Mouse (Mus musculus): ENCODE measurements at regions not wholly inside any gene's neighbourhood (a gene's known extent, or its start where the extent isn't known, plus 50 kb on each side); places are given as distances from the start of the nearest gene placed in this dataset.
A peak's percentile ranks its signal among the peaks of the same experiment; 100 is the strongest.

DNA sequence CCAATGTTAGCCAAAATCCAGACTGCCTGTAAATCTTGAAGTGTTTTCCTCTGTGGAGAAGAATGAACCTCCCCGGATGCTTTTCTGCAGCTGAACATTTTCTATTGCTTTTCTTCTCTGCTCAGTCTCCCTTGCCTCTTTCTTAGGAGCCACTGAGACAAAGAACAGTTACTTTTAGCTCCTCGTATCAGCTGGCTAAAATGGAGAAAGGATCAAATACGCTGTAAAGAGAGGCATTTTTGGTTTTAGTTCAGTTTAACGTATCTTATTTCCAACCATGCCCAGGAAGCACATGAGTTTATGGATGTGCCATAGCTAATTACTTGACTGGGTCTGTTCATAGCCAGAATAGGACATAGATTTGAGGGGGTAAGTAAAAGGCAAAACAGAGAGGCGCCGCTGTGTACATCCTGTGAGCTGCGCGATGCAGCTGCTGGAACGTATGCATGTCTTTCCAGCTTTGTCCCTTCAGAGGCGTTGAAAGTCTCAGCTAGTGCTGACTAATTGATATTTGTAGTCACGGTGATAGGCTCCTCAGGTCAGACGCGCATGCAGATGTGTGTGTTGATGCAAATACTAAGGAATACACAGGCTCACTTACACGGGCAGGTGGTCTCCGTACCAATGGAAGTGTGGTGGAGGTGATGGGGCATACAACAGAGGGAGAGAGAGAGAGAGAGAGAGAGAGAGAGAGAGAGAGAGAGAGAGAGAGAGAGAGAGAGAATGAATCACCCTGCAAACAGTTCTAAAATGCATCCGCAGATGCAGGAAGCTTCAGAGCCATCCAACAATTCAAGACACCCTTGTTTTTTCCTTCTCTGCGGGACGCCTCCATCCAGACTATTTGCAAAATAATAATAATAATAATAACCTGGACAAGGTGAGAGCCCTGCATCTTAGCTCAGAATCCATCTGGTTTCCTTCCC, 216.5 kb upstream of the Ubash3b start:
- H3K4me1 ChIP-seq (replicated peaks), result peaks cover 13% of the 10 kb centered on the region
- H3K9ac ChIP-seq, result peak overlapping the region; percentile 4; the same call in 1 of the 2 replicates
- H3K4me2 ChIP-seq (replicated peaks), result peak overlapping the region; percentile 31; the same call in 1 of the 2 replicates
- H3K4me3 ChIP-seq (replicated peaks), result no peak overlapping the region
- H3K9me3 ChIP-seq, result no peaks in the 10 kb centered on the region
- 0 out of 2 replicates have a peak overlapping the region, but pooled peaks have one; percentile 40 for H3K27ac ChIP-seq
- ATAC-seq, result no peak
- WGBS, result 48% methylated on average over 18 of the region's 18 CpGs
- no peaks in the 10 kb centered on the region for H3K36me3 ChIP-seq
- H3K27me3 ChIP-seq (replicated peaks), result no peaks in the 10 kb centered on the region

DNA sequence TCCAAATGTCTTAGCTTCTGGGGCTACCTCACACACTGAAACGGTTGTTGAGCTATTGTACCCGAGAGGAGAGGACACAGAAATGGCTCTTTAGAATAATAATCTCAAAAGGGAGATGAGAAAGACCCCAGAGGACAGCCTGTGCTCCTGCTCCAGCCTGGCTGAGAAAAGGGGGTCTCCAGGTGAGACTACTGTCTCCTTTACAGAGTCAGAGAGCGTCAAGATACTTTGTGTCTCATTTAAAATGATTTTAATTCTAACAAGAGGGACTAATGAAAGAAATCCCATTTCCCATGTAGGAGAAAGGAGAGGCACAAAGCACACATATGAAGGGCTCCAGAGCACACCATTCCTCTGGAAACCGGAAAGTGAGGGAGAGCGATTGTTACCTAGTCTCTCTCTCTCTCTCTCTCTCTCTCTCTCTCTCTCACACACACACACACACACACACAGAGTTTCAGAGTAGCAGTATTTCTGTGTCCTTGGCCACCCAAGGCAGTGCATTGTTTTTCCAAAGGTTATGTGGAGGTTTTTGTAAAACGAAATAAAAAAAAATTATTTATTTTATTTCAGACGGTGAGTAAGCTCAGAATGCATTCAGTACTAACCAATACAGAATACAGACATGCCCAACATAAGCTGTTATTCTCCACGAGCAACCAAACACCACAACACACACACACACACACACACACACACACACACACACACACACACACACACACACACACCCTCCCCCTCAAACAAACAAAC, 215.6 kb upstream of the Ubash3b start:
- 0 out of 2 replicates have a peak overlapping the region, but pooled peaks have one; percentile 27 for H3K27ac ChIP-seq
- H3K4me1 ChIP-seq (replicated peaks), result peaks cover 13% of the 10 kb centered on the region
- H3K4me2 ChIP-seq (replicated peaks), result peak overlapping the region; percentile 31; the same call in 1 of the 2 replicates
- no peak overlapping the region for H3K4me3 ChIP-seq (replicated peaks)
- no peaks in the 10 kb centered on the region for H3K36me3 ChIP-seq
- H3K9me3 ChIP-seq, result no peaks in the 10 kb centered on the region
- 46% methylated on average over 8 of the region's 8 CpGs for WGBS
- H3K9ac ChIP-seq, result no peak overlapping the region
- ATAC-seq, result no peak
- H3K27me3 ChIP-seq (replicated peaks), result no peaks in the 10 kb centered on the region

DNA sequence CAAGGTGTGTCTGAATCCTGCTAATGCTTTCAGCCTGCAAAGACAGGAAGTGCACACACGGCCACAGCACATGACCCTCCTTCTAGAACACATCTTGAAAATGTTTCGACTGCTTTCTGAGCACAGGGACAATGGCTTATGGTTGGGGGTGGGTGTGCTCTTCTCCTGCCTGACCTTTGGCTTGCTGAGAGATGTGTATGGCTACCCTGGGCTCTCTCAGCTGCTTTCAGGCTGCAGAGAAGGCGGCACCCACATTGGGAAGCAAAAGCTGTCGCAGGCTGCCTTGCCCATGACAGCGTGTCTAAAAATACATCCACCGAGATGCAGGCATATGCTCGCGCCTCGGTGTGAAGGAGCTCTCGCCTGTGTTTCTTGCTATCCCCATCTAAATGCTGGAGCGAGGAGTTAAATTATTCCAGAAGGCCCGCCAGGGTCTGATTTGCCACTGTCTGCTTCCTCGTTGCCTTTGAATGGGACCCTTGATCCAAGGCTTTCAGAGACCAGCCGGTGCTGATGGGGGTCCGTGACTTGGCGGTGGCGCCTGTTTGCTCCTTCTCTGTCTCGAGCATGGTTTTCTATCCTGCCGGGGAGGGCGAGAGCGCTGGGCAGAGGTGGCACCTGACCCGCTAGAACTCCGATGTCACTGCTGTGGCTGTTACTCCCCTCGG, 214.6 kb upstream of the Ubash3b start:
- Histone ChIP-seq H3K9ac (peak overlapping the region; percentile 5; the same call in 1 of the 2 replicates), H3K4me1 (replicated peaks) (peaks cover 13% of the 10 kb centered on the region), H3K4me3 (replicated peaks) (peak overlapping the region; percentile 13; the same call in 1 of the 2 replicates), H3K9me3 (no peaks in the 10 kb centered on the region), H3K27ac (no peak overlapping the region; the same call in 1 of the 2 replicates), H3K27me3 (replicated peaks) (no peaks in the 10 kb centered on the region), H3K4me2 (replicated peaks) (peak overlapping the region; percentile 59), H3K36me3 (no peaks in the 10 kb centered on the region)
- ATAC-seq, result no peak
- WGBS, result 16% methylated on average over 24 of the region's 24 CpGs

DNA sequence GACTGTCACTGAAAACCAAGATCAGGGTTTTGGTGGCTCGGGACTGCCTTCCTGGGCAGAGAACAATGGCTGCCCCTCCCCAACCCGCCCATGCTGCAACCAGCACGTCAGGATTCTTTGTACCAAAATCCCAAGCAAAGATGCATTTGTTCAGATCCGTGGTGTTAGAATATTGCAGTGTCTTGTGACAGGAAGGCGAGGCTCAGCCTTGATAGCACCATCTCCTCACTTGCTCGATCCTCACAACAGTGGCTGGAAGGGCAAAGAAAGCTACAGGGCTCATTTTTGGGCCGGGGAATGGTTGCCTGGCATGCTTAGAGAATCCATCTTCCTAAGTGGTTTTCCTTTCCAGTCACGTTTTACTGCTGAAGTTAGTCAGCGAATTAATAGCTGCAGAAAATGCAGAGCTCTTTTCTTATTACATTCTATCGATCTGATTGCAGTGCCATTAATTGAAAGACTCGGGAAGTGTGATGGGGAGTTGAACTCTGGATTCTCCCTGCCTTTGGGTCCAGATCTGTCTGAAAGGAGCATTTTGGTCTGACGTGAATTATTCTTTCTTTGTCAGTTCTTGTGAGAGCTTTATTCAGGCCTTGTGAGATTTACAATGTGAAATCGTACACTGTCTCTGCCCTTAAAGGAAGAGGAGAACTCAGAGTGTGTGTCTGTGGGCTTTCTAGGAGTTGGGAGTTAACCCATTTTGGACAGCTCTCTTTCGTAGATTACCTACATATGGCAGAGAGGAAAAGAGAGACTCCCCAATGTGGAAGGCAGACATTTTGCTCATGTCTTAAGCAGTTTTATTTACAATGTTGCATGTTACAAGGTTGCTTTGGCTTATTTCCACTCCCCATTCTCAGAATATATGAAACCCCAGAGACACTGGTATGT, 213.3 kb upstream of the Ubash3b start:
- Histone ChIP-seq H3K27me3 (replicated peaks) (no peaks in the 10 kb centered on the region), H3K4me2 (replicated peaks) (no peak overlapping the region), H3K4me1 (replicated peaks) (peaks cover 13% of the 10 kb centered on the region), H3K4me3 (replicated peaks) (no peak overlapping the region), H3K27ac (no peak overlapping the region), H3K36me3 (no peaks in the 10 kb centered on the region), H3K9me3 (no peaks in the 10 kb centered on the region), H3K9ac (no peak overlapping the region)
- 41% methylated on average over 14 of the region's 14 CpGs for WGBS
- no peak for ATAC-seq

DNA sequence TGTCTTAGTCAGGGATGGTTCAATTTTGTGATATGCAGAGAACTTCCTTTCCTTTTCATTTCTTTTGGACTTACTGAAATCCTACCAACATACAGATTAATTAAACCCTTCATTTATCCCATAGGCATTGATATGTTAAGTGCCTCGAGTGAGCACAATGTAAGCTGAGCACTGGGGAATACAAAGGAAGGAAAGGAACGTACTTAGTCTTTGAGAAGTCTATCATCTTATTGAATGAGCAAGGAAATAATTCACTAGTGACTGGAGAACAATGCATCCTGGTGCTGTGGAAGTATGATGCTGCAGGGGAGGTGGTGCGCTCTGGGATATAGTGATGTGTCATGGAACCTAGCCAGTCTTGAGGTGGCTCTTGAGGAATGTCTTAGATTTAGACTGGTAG, 204.9 kb upstream of the Ubash3b start:
- H3K9me3 ChIP-seq, result no peaks in the 10 kb centered on the region
- WGBS, result 84% methylated on average over 3 of the region's 3 CpGs
- no peak for ATAC-seq
- H3K4me1 ChIP-seq (replicated peaks), result no peaks in the 10 kb centered on the region
- H3K27me3 ChIP-seq (replicated peaks), result no peaks in the 10 kb centered on the region
- H3K4me3 ChIP-seq (replicated peaks), result no peak overlapping the region
- H3K36me3 ChIP-seq, result no peaks in the 10 kb centered on the region
- H3K9ac ChIP-seq, result no peak overlapping the region
- H3K4me2 ChIP-seq (replicated peaks), result no peak overlapping the region
- no peak overlapping the region for H3K27ac ChIP-seq

GRCm38 (mm10) chr9:41365251-41365650, 203.8 kb upstream of the Ubash3b start:
- no peaks in the 10 kb centered on the region for H3K4me1 ChIP-seq (replicated peaks)
- H3K4me3 ChIP-seq (replicated peaks), result no peak overlapping the region
- ATAC-seq, result no peak
- no peak overlapping the region for H3K4me2 ChIP-seq (replicated peaks)
- no peak overlapping the region for H3K9ac ChIP-seq
- H3K27me3 ChIP-seq (replicated peaks), result no peaks in the 10 kb centered on the region
- H3K36me3 ChIP-seq, result no peaks in the 10 kb centered on the region
- no peak overlapping the region for H3K27ac ChIP-seq
- WGBS, result 52% methylated on average over 5 of the region's 5 CpGs
- no peaks in the 10 kb centered on the region for H3K9me3 ChIP-seq

GRCm38 (mm10) chr9:41364442-41365250, 203.1 kb upstream of the Ubash3b start:
- no peaks in the 10 kb centered on the region for H3K9me3 ChIP-seq
- H3K4me3 ChIP-seq (replicated peaks), result no peak overlapping the region
- 65% methylated on average over 6 of the region's 6 CpGs for WGBS
- no peaks in the 10 kb centered on the region for H3K27me3 ChIP-seq (replicated peaks)
- H3K9ac ChIP-seq, result no peak overlapping the region
- no peak overlapping the region for H3K27ac ChIP-seq
- no peak for ATAC-seq
- H3K36me3 ChIP-seq, result no peaks in the 10 kb centered on the region
- H3K4me2 ChIP-seq (replicated peaks), result no peak overlapping the region
- H3K4me1 ChIP-seq (replicated peaks), result no peaks in the 10 kb centered on the region

- H3K36me3 ChIP-seq, result no peaks in the 10 kb centered on the region
- no peak for ATAC-seq
Observed at GRCm38 (mm10) chr9:41360356-41360755, 198.9 kb upstream of the Ubash3b start.

DNA sequence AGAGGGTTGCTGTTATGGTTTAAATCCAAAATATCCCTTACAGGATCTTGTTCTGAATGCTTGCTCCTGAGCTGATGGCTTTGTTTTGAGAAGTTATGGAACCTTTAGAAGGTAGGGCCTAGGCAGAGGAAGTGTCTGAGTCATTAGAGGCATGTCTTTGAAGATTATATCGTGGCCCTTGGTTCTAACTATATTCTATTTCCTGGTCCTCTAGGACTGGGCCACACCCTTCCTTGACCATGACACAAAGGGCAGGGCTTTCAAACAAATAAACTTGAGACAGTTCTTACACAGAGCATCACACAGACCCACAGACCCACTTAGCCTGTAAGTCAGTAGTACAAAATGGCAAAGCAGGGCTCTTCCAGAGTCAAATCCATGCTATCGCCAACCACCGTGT, 197.8 kb upstream of the Ubash3b start:
- no peaks in the 10 kb centered on the region for H3K4me1 ChIP-seq (replicated peaks)

More at GRCm38 (mm10) chr9:41360356-41360755, 198.9 kb upstream of the Ubash3b start:
- Histone ChIP-seq H3K27me3 (replicated peaks) (no peaks in the 10 kb centered on the region), H3K4me1 (replicated peaks) (no peaks in the 10 kb centered on the region), H3K27ac (no peak overlapping the region), H3K9me3 (no peaks in the 10 kb centered on the region), H3K4me3 (replicated peaks) (no peak overlapping the region), H3K9ac (no peak overlapping the region), H3K4me2 (replicated peaks) (no peak overlapping the region)
- 73% methylated on average over 5 of the region's 5 CpGs for WGBS

DNA sequence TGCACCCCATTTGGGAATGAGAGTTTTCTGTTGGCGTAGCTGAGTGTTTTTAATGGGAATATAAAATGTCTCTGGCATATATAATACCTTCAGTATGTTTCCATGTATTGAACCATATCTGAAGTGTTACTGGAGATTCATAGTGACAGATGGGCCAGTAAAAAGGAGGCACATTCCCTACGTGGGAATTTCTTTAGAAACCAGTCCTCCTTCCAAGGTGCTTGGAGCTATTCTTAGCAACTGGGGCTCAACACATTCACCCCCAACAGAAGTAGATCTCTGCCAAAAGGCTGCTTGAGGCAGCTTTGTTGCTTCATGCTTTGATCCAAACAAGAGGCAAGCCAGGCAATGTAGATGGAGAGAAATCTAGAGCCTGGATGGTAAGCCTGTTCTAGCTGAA, 183.8 kb upstream of the Ubash3b start:
- no peak overlapping the region for H3K9ac ChIP-seq
- WGBS, result 66% methylated on average over 2 of the region's 2 CpGs
- no peak for ATAC-seq

More for the DNA sequence above, 197.8 kb upstream of the Ubash3b start:
- Histone ChIP-seq H3K9me3 (no peaks in the 10 kb centered on the region), H3K9ac (no peak overlapping the region), H3K27ac (no peak overlapping the region), H3K4me3 (replicated peaks) (no peak overlapping the region), H3K36me3 (no peaks in the 10 kb centered on the region), H3K27me3 (replicated peaks) (no peaks in the 10 kb centered on the region), H3K4me2 (replicated peaks) (no peak overlapping the region)
- 82% methylated on average over 3 of the region's 3 CpGs for WGBS
- no peak for ATAC-seq

GRCm38 (mm10) chr9:41337375-41337774, 175.9 kb upstream of the Ubash3b start:
- no peaks in the 10 kb centered on the region for H3K4me1 ChIP-seq (replicated peaks)
- H3K27me3 ChIP-seq (replicated peaks), result no peaks in the 10 kb centered on the region
- no peak for ATAC-seq
- H3K9me3 ChIP-seq, result no peaks in the 10 kb centered on the region
- H3K9ac ChIP-seq, result no peak overlapping the region
- no peaks in the 10 kb centered on the region for H3K36me3 ChIP-seq
- 88% methylated on average over 2 of the region's 2 CpGs for WGBS
- no peak overlapping the region for H3K4me3 ChIP-seq (replicated peaks)
- H3K4me2 ChIP-seq (replicated peaks), result no peak overlapping the region
- H3K27ac ChIP-seq, result no peak overlapping the region

More for the DNA sequence above, 183.8 kb upstream of the Ubash3b start:
- Histone ChIP-seq H3K36me3 (no peaks in the 10 kb centered on the region), H3K27ac (no peak overlapping the region), H3K4me1 (replicated peaks) (no peaks in the 10 kb centered on the region), H3K4me3 (replicated peaks) (no peak overlapping the region), H3K4me2 (replicated peaks) (no peak overlapping the region), H3K27me3 (replicated peaks) (no peaks in the 10 kb centered on the region), H3K9me3 (no peaks in the 10 kb centered on the region)
